Mouse (Mus musculus): ENCODE data around the gene C87436.

DNA sequence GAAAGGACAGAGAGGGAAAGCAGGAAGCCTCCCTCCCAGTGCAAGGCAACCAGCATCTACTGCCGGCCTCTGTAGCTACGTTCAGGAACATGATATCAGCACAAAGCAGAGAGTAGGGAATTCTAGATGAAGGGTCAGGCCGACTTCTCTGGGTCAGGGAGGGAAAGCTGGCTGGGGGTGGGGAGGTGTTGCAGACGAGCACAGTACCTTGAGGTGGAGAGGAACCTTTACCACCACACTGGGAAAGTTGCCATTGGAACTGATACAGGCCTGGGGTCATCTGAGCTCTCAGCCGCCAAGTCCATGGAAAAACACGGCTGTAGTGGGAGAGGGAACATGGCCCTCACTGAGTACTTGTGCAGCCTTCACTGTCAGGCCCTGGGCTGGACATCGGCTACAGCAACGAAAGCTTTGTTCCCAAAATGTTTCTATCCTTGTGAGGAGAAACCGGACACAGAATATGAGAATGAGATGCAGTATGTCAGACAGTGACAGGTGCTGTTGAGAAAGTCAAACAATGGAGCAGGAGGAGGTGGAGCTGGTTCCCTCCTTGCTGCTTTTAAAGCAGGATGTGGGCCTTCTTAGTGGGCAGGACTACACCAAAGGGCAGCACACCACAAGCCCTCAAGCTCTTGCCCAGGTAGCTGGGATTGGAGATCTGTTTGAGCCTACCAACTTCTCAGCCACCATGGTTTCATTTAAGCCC, 37.4 kb downstream of the C87436 start:
- TF ChIP-seq CTCF (IDR thresholded peaks at IDR 0.05; ENCODE audit: insufficient read depth, low read depth, low read length) (no peak), POLR2A (IDR thresholded peaks at IDR 0.05; ENCODE audit: insufficient read depth, low read depth, low read length) (no peak)
